Mouse (Mus musculus): ENCODE data around the gene Fam69b. TPM values are rescaled to one million over a fixed set of nuclear protein-coding genes. Genes with fewer than 3 reads are reported as not detected.
A peak's percentile ranks its signal among the peaks of the same experiment; 100 is the strongest.

Gene Fam69b
- total RNA-seq (2021), result 10 to 100 TPM; 71.3 to 78.8 TPM

- DNase-seq (ENCODE audit: extremely low spot score in 1 of 2, low spot score in 1 of 2), result peak; percentile 74 to 75
Measured at GRCm38 (mm10) chr2:26627921-26628739, at the start of gene Fam69b. TSS of gene Fam69b (plus strand) at chr2:26628457.

GRCm38 (mm10) chr2:26579714-26580113 is 48.5 kb upstream of the Fam69b start, which contains the start of gene Egfl7:
TSS of gene Egfl7 (plus strand) at chr2:26580014.
- DNase-seq (ENCODE audit: extremely low spot score in 1 of 2, low spot score in 1 of 2), result no peak

- no peak for DNase-seq (ENCODE audit: extremely low spot score in 1 of 2, low spot score in 1 of 2)
Measured at GRCm38 (mm10) chr2:26580751-26581150, 47.5 kb upstream of the Fam69b start.

- no peak for DNase-seq (ENCODE audit: extremely low spot score in 1 of 2, low spot score in 1 of 2)
Measured at GRCm38 (mm10) chr2:26582203-26582602, 46.1 kb upstream of the Fam69b start.

- no peak for DNase-seq (ENCODE audit: extremely low spot score in 1 of 2, low spot score in 1 of 2)
Measured at GRCm38 (mm10) chr2:26582741-26583140, 45.5 kb upstream of the Fam69b start.

DNA sequence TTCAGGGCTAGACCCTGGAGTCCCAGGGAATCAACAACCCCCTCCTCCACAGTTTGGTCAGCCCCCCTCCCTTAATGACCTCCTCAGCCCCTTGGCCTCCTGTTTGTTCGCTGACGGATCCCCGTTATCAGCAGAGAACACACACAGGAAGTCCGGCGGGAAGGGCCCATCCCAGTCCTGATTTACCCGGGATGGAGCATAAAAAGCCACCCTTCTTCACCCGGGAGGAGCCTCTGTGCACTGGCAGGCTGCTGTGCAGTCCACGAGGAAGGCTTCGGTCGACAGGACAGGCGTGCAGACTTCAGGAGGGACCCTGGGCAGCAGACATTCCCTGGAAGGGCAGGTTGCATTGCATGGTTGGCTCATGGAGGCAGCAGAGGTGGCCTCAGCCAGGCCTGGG is 44.6 kb upstream of the Fam69b start:
- no peak for DNase-seq (ENCODE audit: extremely low spot score in 1 of 2, low spot score in 1 of 2)

- DNase-seq (ENCODE audit: extremely low spot score in 1 of 2, low spot score in 1 of 2), result no peak
Measured at GRCm38 (mm10) chr2:26585713-26586112, 42.5 kb upstream of the Fam69b start.

- peak; percentile 67 for DNase-seq (ENCODE audit: extremely low spot score in 1 of 2, low spot score in 1 of 2)
Measured at GRCm38 (mm10) chr2:26586294-26587043, 41.8 kb upstream of the Fam69b start, which contains the start of gene Gm20532. TSS of gene Gm20532 (plus strand) at chr2:26586639.

- peak in 1 of 2 experiments; percentile 18 for DNase-seq (ENCODE audit: extremely low spot score in 1 of 2, low spot score in 1 of 2)
Measured at GRCm38 (mm10) chr2:26587044-26587405, 41.2 kb upstream of the Fam69b start.

- no peak for DNase-seq (ENCODE audit: extremely low spot score in 1 of 2, low spot score in 1 of 2)
Measured at GRCm38 (mm10) chr2:26588573-26588972, 39.7 kb upstream of the Fam69b start.

DNA sequence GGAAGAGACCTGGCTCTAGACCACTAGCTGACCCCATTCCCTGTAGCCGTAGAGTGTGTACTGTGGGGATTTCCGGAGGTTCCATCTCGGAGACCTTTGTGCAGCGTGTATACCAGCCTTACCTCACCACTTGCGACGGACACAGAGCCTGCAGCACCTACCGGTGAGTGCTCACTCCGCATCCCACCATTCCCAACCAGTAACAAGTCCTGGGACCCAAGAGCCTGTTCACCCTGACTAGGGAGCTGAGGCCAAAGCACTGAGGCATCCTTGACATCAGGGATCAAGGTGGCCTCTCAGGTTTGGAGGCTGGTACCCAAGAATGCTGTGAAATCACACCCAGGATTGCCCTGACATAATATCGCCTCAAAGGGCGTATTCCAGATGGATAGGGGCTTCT is 39.0 kb upstream of the Fam69b start:
- no peak for DNase-seq (ENCODE audit: extremely low spot score in 1 of 2, low spot score in 1 of 2)

DNA sequence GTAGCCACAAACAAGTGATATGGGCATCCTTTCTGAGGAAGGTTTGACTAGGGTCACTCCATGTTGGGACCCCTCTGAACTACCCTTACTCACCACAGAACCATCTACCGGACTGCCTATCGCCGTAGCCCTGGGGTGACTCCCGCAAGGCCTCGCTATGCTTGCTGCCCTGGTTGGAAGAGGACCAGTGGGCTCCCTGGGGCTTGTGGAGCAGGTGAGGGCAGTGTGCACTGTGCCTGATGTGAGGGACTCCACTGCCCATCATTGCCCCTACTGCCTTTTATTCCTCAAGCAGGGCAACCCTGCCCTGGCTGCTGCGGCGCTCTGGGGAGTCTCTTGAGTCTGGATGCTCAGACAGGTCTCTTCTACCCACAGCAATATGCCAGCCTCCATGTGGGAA is 38.0 kb upstream of the Fam69b start:
- no peak for DNase-seq (ENCODE audit: extremely low spot score in 1 of 2, low spot score in 1 of 2)

DNA sequence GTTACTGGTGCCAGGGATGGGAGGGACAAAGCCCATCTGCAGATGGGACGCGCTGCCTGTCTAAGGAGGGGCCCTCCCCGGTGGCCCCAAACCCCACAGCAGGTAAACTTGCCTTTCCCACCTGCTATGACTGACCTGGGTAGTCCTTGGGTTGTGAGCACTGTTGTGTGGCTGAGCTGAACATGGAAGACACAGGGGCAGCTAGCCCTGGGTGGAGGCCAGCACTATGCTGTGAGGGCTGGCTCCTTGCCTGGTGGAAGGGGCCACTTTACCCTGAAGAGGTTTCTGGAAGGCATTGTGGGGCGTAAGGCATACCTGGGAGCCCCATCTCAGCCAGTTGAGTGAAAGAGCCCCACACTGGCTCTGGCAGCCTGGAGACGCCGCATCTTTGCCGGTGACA is 37.3 kb upstream of the Fam69b start:
- no peak for DNase-seq (ENCODE audit: extremely low spot score in 1 of 2, low spot score in 1 of 2)

DNA sequence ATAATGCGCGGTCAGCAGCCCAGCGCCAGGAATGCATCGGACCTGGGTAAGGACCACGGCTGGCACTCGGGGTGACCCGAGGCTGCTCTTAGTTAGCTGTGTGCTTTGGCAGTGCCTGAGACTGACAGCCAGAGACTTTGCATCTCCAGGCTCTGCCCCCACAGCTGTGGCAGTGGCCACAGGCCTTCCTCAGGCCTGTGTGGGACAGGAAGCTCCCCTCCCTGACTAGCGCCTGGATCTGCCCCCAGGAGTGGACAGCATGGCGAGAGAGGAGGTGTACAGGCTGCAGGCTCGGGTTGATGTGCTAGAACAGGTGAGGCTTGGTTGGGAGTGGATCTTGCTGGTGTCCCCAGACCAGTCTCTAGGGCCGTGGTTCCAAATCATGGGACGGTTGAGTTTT is 36.8 kb upstream of the Fam69b start:
- DNase-seq (ENCODE audit: extremely low spot score in 1 of 2, low spot score in 1 of 2), result no peak

- no peak for DNase-seq (ENCODE audit: extremely low spot score in 1 of 2, low spot score in 1 of 2)
Measured at GRCm38 (mm10) chr2:26593211-26594021, 34.8 kb upstream of the Fam69b start.

GRCm38 (mm10) chr2:26594022-26594346 is 34.3 kb upstream of the Fam69b start:
- DNase-seq (ENCODE audit: extremely low spot score in 1 of 2, low spot score in 1 of 2), result peak in 1 of 2 experiments; percentile 25

DNA sequence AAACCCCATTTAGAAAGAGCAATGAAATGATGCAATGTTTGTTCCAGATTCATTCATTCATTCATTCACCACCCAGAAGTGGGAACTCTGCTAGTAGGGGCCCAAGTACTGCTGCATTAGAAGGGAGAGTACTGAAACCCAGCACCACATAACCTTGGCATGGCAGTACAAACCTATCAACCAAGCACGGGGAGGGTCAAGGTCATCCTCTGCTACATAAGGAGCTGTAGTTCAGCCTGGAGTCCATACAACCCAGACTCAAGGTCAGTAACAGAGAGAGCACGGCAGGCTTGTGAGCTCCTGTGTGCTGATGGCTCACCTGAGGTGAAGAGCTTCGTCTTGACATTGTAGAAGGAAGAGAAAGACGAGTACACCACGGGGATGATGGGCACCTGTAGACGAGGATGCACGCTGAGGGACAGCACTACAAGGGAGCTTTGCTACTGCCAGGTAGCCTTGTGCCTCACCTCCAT is 33.8 kb upstream of the Fam69b start:
- DNase-seq (ENCODE audit: extremely low spot score in 1 of 2, low spot score in 1 of 2), result no peak

- DNase-seq (ENCODE audit: extremely low spot score in 1 of 2, low spot score in 1 of 2), result no peak
Measured at GRCm38 (mm10) chr2:26594934-26595724, 33.1 kb upstream of the Fam69b start.

DNA sequence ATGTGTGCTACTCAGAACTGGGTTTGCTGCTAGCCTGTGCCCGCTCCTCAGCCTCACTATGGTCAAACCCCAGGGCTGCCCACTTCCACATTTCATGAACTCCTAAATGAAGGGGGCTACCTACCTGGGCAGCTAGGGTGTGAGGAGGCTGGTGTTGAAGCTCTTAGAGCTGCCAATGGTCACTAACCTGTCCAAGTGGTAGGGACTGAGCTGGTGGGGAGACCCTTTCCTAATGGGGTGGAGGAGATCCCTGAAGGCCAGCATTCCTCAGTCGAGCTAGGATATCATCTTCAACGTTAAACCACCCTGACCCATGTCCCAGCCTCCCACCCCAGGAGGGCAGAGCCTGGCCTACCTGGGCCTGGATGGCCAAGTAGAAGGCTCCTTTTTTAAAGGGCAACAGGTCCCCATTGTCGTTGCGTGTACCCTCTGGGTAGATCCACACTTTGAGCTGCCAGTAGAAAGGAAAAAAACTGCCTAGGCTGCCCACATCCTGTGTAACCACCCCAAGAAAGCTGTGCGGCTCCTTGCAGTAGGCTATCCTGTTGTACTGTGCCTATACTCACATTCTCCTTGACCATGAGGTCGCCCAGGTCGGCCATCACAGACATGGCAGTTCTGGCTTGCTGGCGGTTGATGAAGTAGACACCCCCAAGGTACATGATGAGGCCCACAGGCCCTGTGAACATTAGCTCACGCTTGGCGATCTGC is 32.4 kb upstream of the Fam69b start:
- DNase-seq (ENCODE audit: extremely low spot score in 1 of 2, low spot score in 1 of 2), result no peak

All from layer of hippocampus, postnatal 25 days (tissue).